Mouse (Mus musculus) stomach, postnatal 0 days (tissue): Measurements from ENCODE around the gene Cabp4.

ENCODE experiments used
- CTCF ChIP-seq: IDR thresholded peaks from 2 replicates; pipeline ENCODE4 v1.5.1; 2016; ENCODE audit warnings: antibody characterized with exemption, low read depth, mild to moderate bottlenecking, moderate library complexity
- EP300 ChIP-seq: optimal IDR thresholded peaks from 2 replicates; pipeline ENCODE3; 2016; ENCODE audit warnings: antibody characterized with exemption

DNA sequence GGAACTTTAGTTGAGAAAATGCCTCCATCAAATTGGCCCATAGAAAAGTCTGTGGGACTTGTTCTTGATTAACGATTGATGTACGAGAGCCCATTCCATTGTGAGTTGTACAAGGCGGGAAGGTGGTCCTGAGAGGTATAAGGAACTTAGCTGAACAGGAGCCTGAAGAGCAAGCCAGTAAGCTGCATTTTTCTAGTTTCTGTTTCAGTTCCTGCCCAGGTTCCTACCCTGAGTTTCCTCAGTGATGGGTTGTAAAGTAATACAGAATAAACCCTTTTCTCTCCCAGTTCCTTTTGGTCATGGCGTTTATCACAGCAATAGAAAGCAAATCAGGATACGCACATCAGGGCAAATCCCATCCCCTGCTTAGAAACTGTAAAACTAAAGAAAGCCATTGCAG, 5.9 kb downstream of the Cabp4 start:
- no peak for TF ChIP-seq CTCF
- no peak for TF ChIP-seq EP300
